Mouse (Mus musculus) layer of hippocampus, adult 9-11 months (tissue): ENCODE measurements around the gene Cyba.

Experiments
- DNase-seq: peaks from one replicate; pipeline ENCODE4 v3.0.0; 2022

The Cyba gene

DNA sequence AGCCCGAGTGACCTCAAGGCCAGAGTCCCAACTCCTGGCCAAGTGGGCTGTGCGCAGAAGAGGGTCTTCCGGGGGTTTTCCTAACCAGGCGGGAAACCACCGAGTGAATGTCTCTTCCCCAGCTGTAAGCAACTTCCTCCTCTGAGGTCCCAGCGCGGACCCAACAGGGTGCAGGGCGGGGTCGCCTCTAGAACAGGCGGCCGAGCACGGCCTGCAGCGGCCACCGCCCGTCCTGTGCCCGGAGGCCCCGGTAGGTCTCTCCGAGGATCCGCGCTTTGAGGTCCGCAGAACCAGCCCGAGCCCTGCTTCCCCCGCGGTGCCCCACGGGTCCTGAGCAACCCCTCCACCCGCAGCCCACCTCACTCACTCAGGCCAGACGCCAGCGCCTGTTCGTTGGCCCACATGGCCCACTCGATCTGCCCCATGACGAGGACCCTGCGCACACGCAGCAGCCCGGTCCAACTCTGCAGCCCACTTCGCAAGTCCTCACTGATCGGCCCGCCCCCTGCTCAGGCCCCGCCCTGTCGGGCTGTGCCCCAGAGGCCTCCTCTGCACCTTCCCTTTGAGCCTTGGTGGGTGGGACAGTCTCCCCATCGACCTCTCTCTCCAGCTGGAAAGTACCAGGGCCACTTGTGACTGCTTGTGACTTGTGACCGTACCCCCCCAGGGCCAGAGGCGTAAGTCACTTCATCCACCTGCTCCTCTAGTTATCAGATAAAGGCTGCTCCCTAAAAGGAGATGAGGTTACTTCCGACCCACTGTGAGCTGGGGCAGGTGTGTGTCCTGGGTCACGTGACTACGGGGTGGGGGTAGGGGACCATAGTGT is at the start of gene Cyba:
Cyba (minus strand) TSS at position 488 of the 826 bp plus-strand sequence.
- DNase-seq, result peak; percentile 52

- DNase-seq, result no peak
These were observed 49.7 kb upstream of the Cyba start for GRCm38 (mm10) chr8:122482448-122482847.

DNA sequence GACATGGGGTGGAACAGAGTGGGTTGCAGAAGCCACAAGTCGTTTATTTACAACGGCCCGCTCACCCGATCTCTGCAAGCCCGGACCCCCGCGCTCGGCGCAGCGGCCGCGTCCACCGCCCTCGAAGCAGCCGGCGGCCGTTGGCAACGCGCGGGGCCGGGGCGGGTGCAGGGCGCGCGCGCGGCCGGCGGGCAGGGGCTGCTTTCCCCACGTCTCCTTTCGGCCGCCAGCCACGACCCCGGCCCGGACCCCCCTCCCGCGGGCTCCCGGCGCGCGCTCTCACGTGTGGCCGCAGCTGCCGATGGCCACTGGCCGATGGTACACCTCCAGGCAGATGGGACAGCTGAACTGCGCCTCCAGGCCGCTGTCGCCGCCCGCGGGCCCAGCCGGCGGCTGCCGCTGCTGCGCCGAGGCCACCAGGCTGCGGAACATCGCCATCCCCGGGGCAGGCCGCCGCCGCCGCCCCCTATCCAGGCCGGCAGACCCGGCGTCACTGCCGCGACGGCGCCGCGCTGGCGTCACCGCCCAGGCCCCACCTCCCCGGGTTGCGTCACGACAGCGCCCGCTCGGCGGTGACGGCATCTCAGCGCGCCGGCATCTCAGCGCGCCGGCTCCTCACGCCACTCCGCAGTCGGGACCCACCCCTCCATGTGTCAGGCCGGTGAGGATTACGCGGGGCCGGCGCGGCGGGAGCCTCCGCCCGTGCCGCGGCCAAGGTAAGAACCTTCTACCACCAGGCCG is 43.0 kb upstream of the Cyba start, which contains the start of the genes Rnf166 and Ctu2:
Rnf166 (minus strand) TSS at position 485 of the 741 bp plus-strand sequence.
Ctu2 (plus strand) TSS at position 564 of the 741 bp plus-strand sequence.
- DNase-seq, result peak; percentile 87

DNA sequence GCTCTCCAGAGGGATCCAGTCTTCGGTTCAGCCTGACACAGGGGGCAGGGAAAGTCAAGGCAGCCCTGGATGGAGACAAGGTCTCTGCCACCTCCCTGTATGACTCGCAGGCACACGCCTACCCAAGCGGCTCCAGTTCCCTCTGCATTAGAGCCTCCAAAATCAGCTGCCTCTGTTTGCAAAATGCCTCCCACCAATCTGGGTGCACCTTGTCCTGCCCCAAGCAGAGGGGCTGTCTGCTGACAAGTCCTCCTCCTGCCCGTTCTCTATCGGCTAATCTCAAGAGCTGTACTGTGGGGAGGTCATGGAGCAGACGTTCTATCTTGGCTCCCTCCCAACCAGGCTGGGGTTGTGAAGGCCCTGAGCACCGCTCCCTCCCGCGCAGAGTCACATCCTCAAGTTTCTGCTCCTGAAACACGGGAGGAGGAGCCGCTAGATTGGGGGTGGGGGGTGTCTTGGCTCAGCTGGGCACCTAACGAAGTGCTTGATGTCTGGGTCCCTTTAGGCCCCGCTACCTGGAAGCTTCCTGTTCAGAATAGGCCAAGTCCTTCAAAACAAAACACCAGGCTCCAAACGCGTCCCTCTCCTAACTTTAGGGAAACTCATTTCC is 42.3 kb upstream of the Cyba start:
- DNase-seq, result peak; percentile 39

DNA sequence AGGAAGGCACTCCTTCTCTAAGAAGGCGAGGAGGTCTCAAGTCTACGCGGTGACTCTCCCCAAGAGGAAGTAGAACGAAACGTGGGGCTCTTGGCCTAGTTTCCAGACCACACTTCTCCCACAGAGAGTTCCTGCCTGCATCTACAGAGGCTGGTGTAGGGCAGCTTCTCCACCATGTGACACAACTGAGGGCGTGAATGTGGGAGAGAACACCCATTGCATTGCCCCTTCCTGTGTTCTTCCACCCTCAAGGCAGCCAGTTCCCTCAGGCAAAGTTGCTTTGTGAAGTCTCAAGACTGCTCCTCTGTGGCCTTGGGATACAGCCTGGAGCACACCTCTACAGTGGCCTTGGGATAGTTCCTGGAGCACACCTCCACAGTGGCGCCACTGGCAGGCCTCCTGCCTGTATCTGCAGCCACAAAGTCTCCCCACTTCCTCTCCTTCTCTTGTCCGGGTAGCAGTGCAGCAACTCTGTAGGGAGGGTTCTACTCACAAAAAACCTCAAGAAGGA is 41.2 kb upstream of the Cyba start:
- peak; percentile 68 for DNase-seq

DNA sequence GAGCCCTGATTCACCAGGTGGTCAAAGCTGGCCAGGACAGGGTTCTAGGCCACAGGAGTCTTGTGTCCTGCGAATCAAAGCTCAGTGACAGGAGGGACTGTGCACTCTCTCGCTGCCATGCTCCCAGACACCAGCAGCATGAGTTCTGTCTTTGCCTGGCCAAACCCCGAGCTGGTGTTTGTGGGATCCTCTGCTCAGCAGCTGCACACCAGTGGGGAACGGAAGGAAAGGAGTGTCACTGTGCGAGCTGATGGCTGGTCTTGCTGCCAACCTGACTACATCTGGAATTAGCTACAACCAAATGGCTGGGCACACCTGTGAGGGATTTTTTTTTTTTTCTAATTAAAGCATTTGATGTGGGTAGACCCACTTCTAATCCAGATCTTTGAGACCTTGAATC is 38.0 kb upstream of the Cyba start:
- no peak for DNase-seq

DNA sequence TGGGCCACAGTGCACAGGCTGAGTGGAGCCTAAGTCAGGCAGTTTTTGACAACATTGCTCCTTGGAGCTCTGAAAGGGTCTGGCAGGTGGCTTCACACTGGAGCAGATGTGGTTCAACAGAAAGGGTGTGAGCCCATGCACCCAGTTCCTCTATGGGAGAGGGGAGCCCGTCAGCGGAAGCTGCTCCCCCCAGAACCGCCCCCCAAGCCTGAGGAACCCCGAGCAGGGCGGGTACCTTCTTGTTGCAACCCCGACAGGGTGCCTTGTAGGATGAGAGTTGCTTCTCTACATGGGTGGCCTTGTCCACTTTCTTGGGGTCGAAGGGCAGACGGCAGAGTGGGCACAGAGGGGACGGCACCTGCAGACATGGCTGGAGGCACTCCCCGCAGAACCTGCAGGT is 37.2 kb upstream of the Cyba start:
- no peak for DNase-seq

DNA sequence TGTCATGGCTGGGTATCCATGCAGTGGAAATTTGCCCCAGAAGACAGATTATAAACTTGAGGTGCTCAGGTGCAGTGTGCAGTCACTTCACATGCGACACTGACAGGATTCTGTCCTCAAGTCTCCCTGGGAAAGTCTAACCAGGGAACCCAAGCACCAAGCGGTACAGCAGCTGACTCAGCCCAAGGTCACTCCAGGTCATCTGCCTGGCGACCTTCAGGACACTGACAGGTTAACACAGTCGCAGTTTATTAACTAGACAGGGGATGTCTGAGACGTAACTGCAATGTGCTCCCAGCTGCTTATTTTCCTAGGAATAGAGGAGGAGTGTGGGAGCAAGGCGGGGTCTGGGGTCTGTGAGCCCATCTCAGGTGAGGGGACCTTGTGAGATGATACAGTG is 36.7 kb upstream of the Cyba start:
- no peak for DNase-seq

DNA sequence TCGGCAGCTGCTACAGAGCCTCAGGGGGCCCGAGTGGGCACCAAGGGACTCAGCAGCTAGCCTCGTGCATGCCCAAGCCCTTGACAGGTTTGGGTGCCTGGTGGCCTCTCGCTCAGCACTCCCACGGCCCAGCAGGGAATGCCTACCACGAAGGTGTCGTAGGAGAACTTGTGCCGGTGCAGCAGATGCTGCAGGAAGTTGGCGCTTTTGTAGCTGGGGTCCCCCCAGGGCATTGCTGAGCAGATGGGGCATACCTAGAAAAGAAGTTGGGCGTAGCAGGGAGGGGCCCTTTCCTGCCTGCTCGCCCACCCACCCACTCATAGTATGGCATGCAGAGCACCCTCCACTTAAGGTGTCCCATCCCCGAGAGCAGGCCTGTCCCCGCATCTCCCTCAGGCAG is 35.1 kb upstream of the Cyba start:
- no peak for DNase-seq

DNA sequence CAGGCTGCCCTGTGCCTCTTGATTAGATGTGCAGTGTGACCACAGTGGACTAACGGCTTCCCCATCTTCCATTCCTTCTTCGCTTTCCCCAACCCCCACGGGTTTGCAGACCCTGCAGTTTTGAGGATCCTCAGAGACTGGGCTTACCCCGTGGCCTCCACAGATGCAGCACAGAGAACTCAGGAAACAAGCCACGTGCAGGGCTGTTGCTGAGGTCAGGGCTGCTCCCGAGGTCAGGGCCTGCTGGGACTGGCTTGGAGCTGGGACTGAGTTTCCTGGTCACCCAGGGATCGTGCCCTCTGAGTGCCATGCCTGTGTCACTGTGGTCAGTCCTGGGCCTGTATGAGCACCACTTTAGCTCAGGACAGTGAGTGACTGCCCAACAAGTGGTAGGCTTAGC is 32.3 kb upstream of the Cyba start:
- DNase-seq, result no peak

- DNase-seq, result no peak
These were observed 31.2 kb upstream of the Cyba start for GRCm38 (mm10) chr8:122463651-122464640.

DNA sequence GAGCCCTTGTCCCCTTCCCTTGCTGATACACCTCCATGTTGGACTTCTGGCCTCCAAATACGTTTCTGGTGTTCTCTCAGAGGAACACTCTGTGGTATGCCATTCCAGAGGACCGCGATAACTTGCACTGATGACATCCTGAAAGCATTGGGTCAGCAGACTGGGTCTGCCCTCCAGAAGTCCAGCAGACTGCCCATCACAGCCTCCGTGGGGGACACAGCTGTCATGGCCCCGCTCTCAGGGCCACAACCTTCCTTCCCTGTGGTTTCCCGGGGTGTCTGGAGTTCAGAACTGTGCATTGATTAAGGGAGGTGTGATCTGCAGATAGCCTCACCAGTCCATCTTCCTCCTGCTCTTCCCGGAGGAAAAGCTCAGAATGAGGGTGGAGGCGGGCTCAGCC is 29.8 kb upstream of the Cyba start:
- DNase-seq, result no peak

- peak; percentile 66 for DNase-seq
These were observed 28.9 kb upstream of the Cyba start for GRCm38 (mm10) chr8:122461473-122462148.

GRCm38 (mm10) chr8:122460524-122461472 is 28.1 kb upstream of the Cyba start, which contains the start of gene Snai3:
TSS of gene Snai3 (minus strand) at chr8:122460733.
- no peak for DNase-seq

DNA sequence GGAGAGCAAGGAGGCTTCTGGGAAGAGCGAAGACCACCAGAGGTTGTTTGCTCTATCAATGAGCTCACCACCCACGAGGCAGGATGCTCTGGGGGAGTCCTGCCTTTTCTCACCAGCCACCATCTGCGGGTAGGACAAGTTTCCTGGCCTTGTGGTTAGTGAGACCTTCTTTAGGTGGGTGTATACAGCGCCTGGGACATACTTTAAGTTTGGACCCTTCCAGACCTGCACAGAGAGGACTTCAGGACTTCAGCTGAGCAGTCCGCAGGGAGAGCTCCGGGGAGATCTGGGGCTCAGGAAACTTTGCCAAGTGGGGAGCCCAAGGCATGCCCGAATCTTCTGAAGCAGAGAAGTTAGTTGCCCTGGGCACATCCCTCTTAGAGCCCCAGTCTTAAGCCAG is 27.3 kb upstream of the Cyba start:
- DNase-seq, result no peak

GRCm38 (mm10) chr8:122459218-122459900 is 26.6 kb upstream of the Cyba start:
- DNase-seq, result no peak

GRCm38 (mm10) chr8:122457171-122457570 is 24.4 kb upstream of the Cyba start:
- DNase-seq, result no peak

DNA sequence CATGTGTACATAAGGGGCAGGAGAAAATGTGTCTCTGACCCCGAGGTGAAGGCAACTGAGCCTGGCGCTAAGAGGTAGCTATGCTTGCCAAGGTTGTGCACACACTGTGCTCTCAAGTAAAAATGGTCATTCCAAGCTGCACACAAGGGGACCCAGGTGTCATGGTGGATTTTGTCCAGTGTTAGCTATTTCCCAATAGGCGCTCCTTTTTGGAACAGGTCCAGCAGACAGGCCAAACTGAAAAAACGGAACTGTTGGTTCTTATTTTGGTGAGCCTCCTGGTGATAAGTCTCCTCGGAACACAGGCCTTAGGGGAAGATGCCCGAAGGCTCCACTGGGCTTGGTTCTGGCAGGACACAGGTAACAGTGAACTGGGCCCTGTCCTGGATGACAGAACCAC is 21.7 kb upstream of the Cyba start:
- DNase-seq, result no peak

DNA sequence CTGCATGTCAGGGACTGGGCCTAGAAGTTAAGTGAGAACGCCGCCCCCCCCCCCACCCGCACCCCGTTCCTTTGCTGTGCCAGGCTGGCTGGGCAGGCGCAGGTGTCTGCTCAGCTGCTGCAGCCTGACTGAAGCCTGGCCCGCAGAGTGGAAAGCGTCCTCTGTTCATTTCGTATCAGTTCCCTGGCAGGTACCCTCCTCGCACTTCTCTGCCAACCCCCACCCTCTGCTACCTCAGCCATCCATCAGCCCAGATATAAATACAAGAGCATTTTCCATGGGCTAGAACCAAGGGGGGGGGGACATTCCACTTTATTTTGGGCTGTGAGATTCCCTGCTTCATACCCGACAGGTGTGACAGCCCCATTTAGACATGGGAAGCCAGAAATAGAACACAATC is 19.4 kb upstream of the Cyba start:
- no peak for DNase-seq
